Mouse (Mus musculus): ENCODE measurements at regions not wholly inside any gene's neighbourhood (a gene's known extent, or its start where the extent isn't known, plus 50 kb on each side); places are given as distances from the start of the nearest gene placed in this dataset.

- Histone ChIP-seq H3K27ac (ENCODE audit: insufficient read depth, low read length) (peak overlapping the region; percentile 83), H3K4me1 (ENCODE audit: control insufficient read depth, insufficient read depth, low read length) (peaks cover 7% of the 10 kb centered on the region; the same call in 1 of the 2 replicates)
- no peak for TF ChIP-seq CTCF (IDR thresholded peaks at IDR 0.05; ENCODE audit: borderline replicate concordance, insufficient read depth, low read length)
- no peak for TF ChIP-seq POLR2A (IDR thresholded peaks at IDR 0.05; ENCODE audit: low read depth, low read length)
These were observed 79.2 kb upstream of the Tsc22d2 start for GRCm38 (mm10) chr3:58335277-58335676.

GRCm38 (mm10) chr3:58336135-58336534 lies 78.4 kb upstream of the Tsc22d2 start:
- H3K4me3 ChIP-seq (ENCODE audit: insufficient read depth, low read length): no peak overlapping the region
- peaks cover 12% of the 10 kb centered on the region; the same call in 1 of the 2 replicates for H3K4me1 ChIP-seq (ENCODE audit: control insufficient read depth, insufficient read depth, low read length)
- H3K27ac ChIP-seq (ENCODE audit: insufficient read depth, low read length): peak overlapping the region; percentile 83
- TF ChIP-seq POLR2A (IDR thresholded peaks at IDR 0.05; ENCODE audit: low read depth, low read length) (no peak), CTCF (IDR thresholded peaks at IDR 0.05; ENCODE audit: borderline replicate concordance, insufficient read depth, low read length) (no peak)

More at GRCm38 (mm10) chr3:58335277-58335676, 79.2 kb upstream of the Tsc22d2 start:
- no peak overlapping the region for H3K4me3 ChIP-seq (ENCODE audit: insufficient read depth, low read length)

- Histone ChIP-seq H3K4me1 (ENCODE audit: control insufficient read depth, insufficient read depth, low read length) (peaks cover 12% of the 10 kb centered on the region; the same call in 1 of the 2 replicates), H3K4me3 (ENCODE audit: insufficient read depth, low read length) (no peak overlapping the region), H3K27ac (ENCODE audit: insufficient read depth, low read length) (peak overlapping the region; percentile 83; the same call in 1 of the 2 replicates)
- TF ChIP-seq POLR2A (IDR thresholded peaks at IDR 0.05; ENCODE audit: low read depth, low read length): no peak
- TF ChIP-seq CTCF (IDR thresholded peaks at IDR 0.05; ENCODE audit: borderline replicate concordance, insufficient read depth, low read length): no peak
These were observed 77.9 kb upstream of the Tsc22d2 start for GRCm38 (mm10) chr3:58336590-58336989.

- H3K4me3 ChIP-seq (ENCODE audit: insufficient read depth, low read length): no peak overlapping the region
- H3K27ac ChIP-seq (ENCODE audit: insufficient read depth, low read length): no peak overlapping the region
- TF ChIP-seq POLR2A (IDR thresholded peaks at IDR 0.05; ENCODE audit: low read depth, low read length): no peak
- TF ChIP-seq CTCF (IDR thresholded peaks at IDR 0.05; ENCODE audit: borderline replicate concordance, insufficient read depth, low read length): no peak
- peaks cover 12% of the 10 kb centered on the region for H3K4me1 ChIP-seq (ENCODE audit: control insufficient read depth, insufficient read depth, low read length)
These were observed 75.5 kb upstream of the Tsc22d2 start for GRCm38 (mm10) chr3:58338976-58339375.

- peak overlapping the region; percentile 51 for H3K27ac ChIP-seq (ENCODE audit: insufficient read depth, low read length)
- H3K4me3 ChIP-seq (ENCODE audit: insufficient read depth, low read length): no peak overlapping the region
- H3K4me1 ChIP-seq (ENCODE audit: control insufficient read depth, insufficient read depth, low read length): peaks cover 5% of the 10 kb centered on the region
- no peak for TF ChIP-seq CTCF (IDR thresholded peaks at IDR 0.05; ENCODE audit: borderline replicate concordance, insufficient read depth, low read length)
- no peak for TF ChIP-seq POLR2A (IDR thresholded peaks at IDR 0.05; ENCODE audit: low read depth, low read length)
These were observed 72.4 kb upstream of the Tsc22d2 start for GRCm38 (mm10) chr3:58342096-58342495.

DNA sequence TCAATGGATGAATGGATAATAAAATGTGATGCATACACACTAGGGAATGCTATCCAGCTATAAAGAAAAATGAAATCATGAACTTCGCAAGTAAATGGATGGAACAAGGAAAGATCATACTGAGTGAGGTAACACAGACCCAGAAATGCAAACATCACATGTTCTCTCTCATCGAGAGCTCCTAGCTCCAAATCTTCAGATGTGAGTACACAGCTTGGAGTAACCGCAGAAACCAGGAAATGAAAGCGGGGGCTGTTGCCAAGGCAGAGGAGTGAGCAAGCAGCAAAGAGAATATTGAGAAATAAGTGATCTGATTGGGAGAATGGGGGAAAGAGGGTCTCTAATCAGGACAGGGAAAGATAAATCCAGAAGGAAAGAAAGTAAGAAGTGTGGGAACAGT lies 52.0 kb upstream of the Tsc22d2 start:
- no peak overlapping the region for H3K4me3 ChIP-seq (ENCODE audit: insufficient read depth, low read length)
- TF ChIP-seq POLR2A (IDR thresholded peaks at IDR 0.05; ENCODE audit: low read depth, low read length) (no peak), CTCF (IDR thresholded peaks at IDR 0.05; ENCODE audit: borderline replicate concordance, insufficient read depth, low read length) (no peak)
- no peak overlapping the region for H3K27ac ChIP-seq (ENCODE audit: insufficient read depth, low read length)
- no peaks in the 10 kb centered on the region for H3K4me1 ChIP-seq (ENCODE audit: control insufficient read depth, insufficient read depth, low read length)

- TF ChIP-seq POLR2A (IDR thresholded peaks at IDR 0.05; ENCODE audit: low read depth, low read length) (no peak), CTCF (IDR thresholded peaks at IDR 0.05; ENCODE audit: borderline replicate concordance, insufficient read depth, low read length) (no peak)
- H3K27ac ChIP-seq (ENCODE audit: insufficient read depth, low read length): no peak overlapping the region
- peaks cover 3% of the 10 kb centered on the region for H3K4me1 ChIP-seq (ENCODE audit: control insufficient read depth, insufficient read depth, low read length)
- H3K4me3 ChIP-seq (ENCODE audit: insufficient read depth, low read length): no peak overlapping the region
These were observed 50.0 kb upstream of the Tsc22d2 start for GRCm38 (mm10) chr3:58364526-58364925.
